10 mouse cellular contexts compared by ENCODE assay signal in the genomic region with DNA sequence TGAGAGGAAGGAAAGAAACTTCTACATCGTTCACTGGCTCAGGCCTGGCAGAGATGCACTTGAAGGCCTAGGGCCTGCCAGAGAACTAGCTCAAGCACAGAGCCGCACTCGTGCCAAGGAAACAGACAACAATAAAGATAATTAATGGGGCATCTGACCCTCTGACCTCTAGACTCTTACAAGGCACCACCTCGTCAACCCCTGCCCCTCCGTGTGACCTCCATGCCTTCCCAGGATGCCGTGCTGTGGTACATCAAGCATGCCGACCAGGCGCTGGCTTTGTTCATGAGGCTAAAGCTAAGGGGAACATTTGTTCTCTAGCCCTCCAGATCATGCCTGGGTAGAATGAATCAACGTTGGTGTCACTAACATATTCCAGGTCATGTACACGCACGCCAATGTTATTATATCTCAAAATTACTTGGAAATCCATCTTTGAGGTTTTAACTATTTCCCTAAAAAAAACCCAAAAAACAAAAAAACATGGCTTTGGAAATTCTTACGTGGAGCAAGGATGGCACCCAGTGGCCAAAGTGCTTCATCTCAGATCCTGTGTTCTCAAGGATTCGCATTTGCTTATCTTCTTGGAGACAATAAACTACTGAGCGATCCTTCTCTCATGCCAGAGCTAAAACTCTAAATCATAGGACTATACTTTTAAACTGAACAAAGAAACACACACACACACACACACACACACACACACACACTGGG.
DNase-seq lines count a peak whose midpoint lies in the region; ATAC-seq and TF ChIP-seq lines count a peak whose summit lies in the region.
"Had no signal": no experiment of that assay in that cellular context is flagged by ENCODE, and none has a peak within 500 bp of the region (broad histone marks: within the 10 kb centered on the region; RNA-seq: fewer than 3 reads in every experiment).

No protein-coding gene starts in this region.

- H3K4me2 ChIP-seq in heart, postnatal 0 days (ENCODE audit: low read depth, low read length) = no peak overlapping the region

- TF ChIP-seq CTCF in heart, postnatal 0 days (IDR thresholded peaks at IDR 0.05; ENCODE audit: low read depth) = peak; percentile 24

- H3K9ac ChIP-seq in heart, postnatal 0 days (replicated peaks; ENCODE audit: low read depth, low read length) = no peak overlapping the region

- no peaks in the 10 kb centered on the region for H3K4me1 ChIP-seq in heart, postnatal 0 days (ENCODE audit: control insufficient read depth, insufficient read depth)
- peaks cover 74% of the 10 kb centered on the region for H3K4me1 ChIP-seq in limb, embryonic 10.5 days

- no peak for TF ChIP-seq EP300 in heart, postnatal 0 days (IDR thresholded peaks at IDR 0.05; ENCODE audit: low read depth)

- no peaks in the 10 kb centered on the region for H3K36me3 ChIP-seq in heart, postnatal 0 days (replicated peaks; ENCODE audit: control insufficient read depth, insufficient read depth, low read length)
- no peaks in the 10 kb centered on the region for H3K36me3 ChIP-seq in limb, embryonic 10.5 days

- no peaks in the 10 kb centered on the region for H3K9me3 ChIP-seq in heart, postnatal 0 days (replicated peaks; ENCODE audit: control insufficient read depth, low read length)
- H3K9me3 ChIP-seq in limb, embryonic 10.5 days (replicated peaks) = no peaks in the 10 kb centered on the region

- no peak for DNase-seq in heart, postnatal 0 days (ENCODE audit: low spot score)
- no peak for DNase-seq in heart, adult 9 months (ENCODE audit: low spot score in 2 of 2)
- DNase-seq in 3T3-L1 (ENCODE audit: low read depth, low spot score) = peak; percentile 16
- peak; percentile 40 to 47 for DNase-seq in adrenal gland, postnatal 36 days
- peak; percentile 64 for DNase-seq in limb, embryonic 10.5 days (ENCODE audit: low spot score)
- no peak for DNase-seq in spleen, adult 18-20 months
- no peak for DNase-seq in gastrocnemius, postnatal 10 days
- DNase-seq in ovary, postnatal 36 days (ENCODE audit: low spot score) = no peak
- DNase-seq: heart, postnatal 36 days; thymus, postnatal 4 days had no signal

- H3K4me3 ChIP-seq in heart, postnatal 0 days (ENCODE audit: low read depth, low read length) = no peak overlapping the region
- H3K4me3 ChIP-seq in limb, embryonic 10.5 days = no peak overlapping the region

- 53% methylated on average over 14 of the region's 14 CpGs for WGBS in heart, postnatal 0 days
- 19% methylated on average over 14 of the region's 14 CpGs for WGBS in limb, embryonic 10.5 days

- no peak overlapping the region for H3K27ac ChIP-seq in heart, postnatal 0 days (ENCODE audit: low read depth)
- peak overlapping the region; percentile 72 for H3K27ac ChIP-seq in limb, embryonic 10.5 days

- no peaks in the 10 kb centered on the region for H3K27me3 ChIP-seq in heart, postnatal 0 days (ENCODE audit: control insufficient read depth, insufficient read depth, low read length)
- 0 out of 2 replicates have a peak, but pooled peaks cover 15% of the 10 kb centered on the region for H3K27me3 ChIP-seq in limb, embryonic 10.5 days (ENCODE audit: low read depth, poor library complexity, severe bottlenecking)

- ATAC-seq in heart, postnatal 0 days (ENCODE audit: insufficient read depth, low read depth) = no peak

Comparison
In these comparisons a context has a peak if more than half of its experiments do, and no peak if none do; other contexts are left out.
1. DNase-seq: peak in 3T3-L1 (single experiment), adrenal gland, postnatal 36 days (2 of 2) and limb, embryonic 10.5 days (single experiment); none in heart, postnatal 0 days (single experiment), heart, adult 9 months (0 of 2), spleen, adult 18-20 months (0 of 2), gastrocnemius, postnatal 10 days (single experiment) and ovary, postnatal 36 days (single experiment).